Mouse (Mus musculus) neural tube, embryonic 13.5 days (tissue): ENCODE measurements around the gene Cntnap5b. TPM values are rescaled to one million over a fixed set of nuclear protein-coding genes. Genes with fewer than 3 reads are reported as not detected.
A peak's percentile ranks its signal among the peaks of the same experiment; 100 is the strongest.
"Not testable (repeated sequence)": the region's sequence is repeated elsewhere in the genome, so short reads cannot be mapped to it uniquely, and the experiment has no call there.

Experiments
- ATAC-seq: fragments of 200-750 bp; cut with Nextera tagmentation; 2 replicates; pipeline ENCODE4 v1.8.0; 2017; ENCODE audit warnings: low read depth, mild to moderate bottlenecking, moderate TSS enrichment, moderate library complexity
- H3K27ac ChIP-seq: fragments of 300-500 bp; sonication (generic); replicated peaks from 2 replicates; pipeline ENCODE4 v1.5.1; 2015; ENCODE audit warnings: moderate library complexity, mild to moderate bottlenecking, inconsistent platforms
- H3K27me3 ChIP-seq: fragments of 300-500 bp; sonication (generic); 2 replicates; pipeline ENCODE4 v1.6.1; 2015; ENCODE audit warnings: mild to moderate bottlenecking, inconsistent platforms
- H3K36me3 ChIP-seq: fragments of 300-500 bp; sonication (generic); 2 replicates; pipeline ENCODE4 v1.6.1; 2015; ENCODE audit warnings: mild to moderate bottlenecking, inconsistent platforms
- H3K4me1 ChIP-seq: fragments of 300-500 bp; sonication (generic); replicated peaks from 2 replicates; pipeline ENCODE4 v1.6.1; 2015; ENCODE audit warnings: inconsistent platforms
- H3K4me2 ChIP-seq: fragments of 300-500 bp; sonication (generic); 2 replicates; pipeline ENCODE4 v1.6.1; 2015; ENCODE audit warnings: inconsistent platforms, mild to moderate bottlenecking, moderate library complexity
- H3K4me3 ChIP-seq: fragments of 300-500 bp; sonication (generic); 2 replicates; pipeline ENCODE4 v1.5.1; 2015; ENCODE audit warnings: mild to moderate bottlenecking, inconsistent platforms
- H3K9ac ChIP-seq: fragments of 300-500 bp; sonication (generic); 2 replicates; pipeline ENCODE4 v1.6.1; 2015; ENCODE audit warnings: moderate library complexity, mild to moderate bottlenecking, inconsistent platforms
- H3K9me3 ChIP-seq: fragments of 300-500 bp; sonication (generic); 2 replicates; pipeline ENCODE4 v1.6.1; 2016; ENCODE audit warnings: inconsistent platforms
- WGBS: fragments of 180-500 bp; shearing (Covaris S2); methylation state at CpG from one replicate; pipeline ENCODE4 v1.1.7; 2015; 5-methylcytosine and 5-hydroxymethylcytosine counted together
- polyA plus RNA-seq: library from polyadenylated mRNA; unstranded; fragments of >200 nt; fragmentation: Nextera tagmentation; extraction: Ambion mirVana; gene quantifications from 2 replicates; pipeline ENCODE4 v1.2.1, GENCODE M21; 2015

Gene Cntnap5b
- polyA plus RNA-seq, 1 experiment from 2014 or later, result 1.9 TPM

GRCm38 (mm10) chr1:100001226-100001625 lies 228.7 kb downstream of the Cntnap5b start:
- not testable (repeated sequence) for H3K9me3 ChIP-seq, ATAC-seq, H3K27ac ChIP-seq

GRCm38 (mm10) chr1:100006021-100006745 lies 233.6 kb downstream of the Cntnap5b start:
- Histone ChIP-seq H3K36me3 (no peaks in the 10 kb centered on the region), H3K4me1 (no peaks in the 10 kb centered on the region), H3K9ac (no peak overlapping the region), H3K9me3 (no peaks in the 10 kb centered on the region), H3K4me2 (no peak overlapping the region), H3K27me3 (no peaks in the 10 kb centered on the region), H3K27ac (no peak overlapping the region), H3K4me3 (no peak overlapping the region)
- no peak for ATAC-seq
- 87% methylated on average over 5 of the region's 5 CpGs for WGBS

More at GRCm38 (mm10) chr1:100001226-100001625, 228.7 kb downstream of the Cntnap5b start:
- H3K4me3 ChIP-seq, H3K27me3 ChIP-seq, H3K4me2 ChIP-seq, H3K9ac ChIP-seq, H3K36me3 ChIP-seq, H3K4me1 ChIP-seq: not testable (repeated sequence)
- 86% methylated on average over 4 of the region's 4 CpGs for WGBS

GRCm38 (mm10) chr1:100041808-100042207 lies 269.2 kb downstream of the Cntnap5b start:
- Histone ChIP-seq H3K4me1 (no peaks in the 10 kb centered on the region), H3K4me3 (no peak overlapping the region), H3K36me3 (no peaks in the 10 kb centered on the region), H3K27ac (no peak overlapping the region), H3K27me3 (no peaks in the 10 kb centered on the region), H3K9ac (no peak overlapping the region), H3K4me2 (no peak overlapping the region), H3K9me3 (no peaks in the 10 kb centered on the region)
- ATAC-seq, result no peak
- WGBS, result 83% methylated on average over 2 of the region's 2 CpGs

- Histone ChIP-seq H3K9ac (no peak overlapping the region), H3K27me3 (no peaks in the 10 kb centered on the region), H3K4me1 (no peaks in the 10 kb centered on the region), H3K4me3 (no peak overlapping the region), H3K27ac (no peak overlapping the region), H3K4me2 (no peak overlapping the region), H3K36me3 (no peaks in the 10 kb centered on the region), H3K9me3 (no peaks in the 10 kb centered on the region)
- ATAC-seq, result no peak
- 76% methylated on average over 2 of the region's 2 CpGs for WGBS
Observed at GRCm38 (mm10) chr1:100079812-100080211, 307.2 kb downstream of the Cntnap5b start.

- Histone ChIP-seq H3K4me3 (no peak overlapping the region), H3K9me3 (no peaks in the 10 kb centered on the region), H3K27me3 (no peaks in the 10 kb centered on the region), H3K9ac (no peak overlapping the region), H3K36me3 (no peaks in the 10 kb centered on the region), H3K27ac (no peak overlapping the region), H3K4me1 (no peaks in the 10 kb centered on the region), H3K4me2 (no peak overlapping the region)
- ATAC-seq, result no peak
Observed at GRCm38 (mm10) chr1:100100516-100100915, 328.0 kb downstream of the Cntnap5b start.

- Histone ChIP-seq H3K9ac (no peak overlapping the region), H3K27ac (no peak overlapping the region), H3K4me3 (no peak overlapping the region), H3K9me3 (no peaks in the 10 kb centered on the region), H3K27me3 (no peaks in the 10 kb centered on the region), H3K4me1 (no peaks in the 10 kb centered on the region), H3K36me3 (no peaks in the 10 kb centered on the region), H3K4me2 (no peak overlapping the region)
- 77% methylated on average over 1 of the region's 1 CpGs for WGBS
- ATAC-seq, result no peak
Observed at GRCm38 (mm10) chr1:100101017-100101416, 328.5 kb downstream of the Cntnap5b start.

- no peak overlapping the region for H3K4me3 ChIP-seq
- H3K27ac ChIP-seq, result no peak overlapping the region
- no peak for ATAC-seq
- no peaks in the 10 kb centered on the region for H3K4me1 ChIP-seq
- H3K27me3 ChIP-seq, result no peaks in the 10 kb centered on the region
- no peak overlapping the region for H3K9ac ChIP-seq
- no peak overlapping the region for H3K4me2 ChIP-seq
- no peaks in the 10 kb centered on the region for H3K9me3 ChIP-seq
- H3K36me3 ChIP-seq, result no peaks in the 10 kb centered on the region
- 82% methylated on average over 2 of the region's 2 CpGs for WGBS
Observed at GRCm38 (mm10) chr1:100104343-100104742, 331.8 kb downstream of the Cntnap5b start.

- Histone ChIP-seq H3K4me3 (no peak overlapping the region), H3K9me3 (no peaks in the 10 kb centered on the region), H3K9ac (no peak overlapping the region), H3K4me2 (no peak overlapping the region), H3K36me3 (no peaks in the 10 kb centered on the region), H3K27ac (no peak overlapping the region), H3K4me1 (no peaks in the 10 kb centered on the region), H3K27me3 (no peaks in the 10 kb centered on the region)
- no peak for ATAC-seq
Observed at GRCm38 (mm10) chr1:100122410-100122935, 349.9 kb downstream of the Cntnap5b start.

- no peak overlapping the region for H3K9ac ChIP-seq
- H3K4me3 ChIP-seq, result no peak overlapping the region
- no peak overlapping the region for H3K27ac ChIP-seq
- no peaks in the 10 kb centered on the region for H3K36me3 ChIP-seq
- H3K4me2 ChIP-seq, result no peak overlapping the region
- 59% methylated on average over 2 of the region's 2 CpGs for WGBS
- ATAC-seq, result no peak
- no peaks in the 10 kb centered on the region for H3K27me3 ChIP-seq
- no peaks in the 10 kb centered on the region for H3K4me1 ChIP-seq
- H3K9me3 ChIP-seq, result no peaks in the 10 kb centered on the region
Observed at GRCm38 (mm10) chr1:100163588-100164357, 391.2 kb downstream of the Cntnap5b start.

GRCm38 (mm10) chr1:100171566-100171965 lies 399.0 kb downstream of the Cntnap5b start:
- Histone ChIP-seq H3K27ac (no peak overlapping the region), H3K9ac (no peak overlapping the region), H3K9me3 (no peaks in the 10 kb centered on the region), H3K27me3 (no peaks in the 10 kb centered on the region), H3K4me1 (no peaks in the 10 kb centered on the region), H3K4me2 (no peak overlapping the region), H3K4me3 (no peak overlapping the region), H3K36me3 (no peaks in the 10 kb centered on the region)
- no peak for ATAC-seq

- Histone ChIP-seq H3K4me2 (no peak overlapping the region), H3K9ac (no peak overlapping the region), H3K9me3 (no peaks in the 10 kb centered on the region), H3K27me3 (no peaks in the 10 kb centered on the region), H3K36me3 (no peaks in the 10 kb centered on the region), H3K27ac (no peak overlapping the region), H3K4me1 (no peaks in the 10 kb centered on the region), H3K4me3 (no peak overlapping the region)
- 80% methylated on average over 5 of the region's 5 CpGs for WGBS
- peak; percentile 92 for ATAC-seq
Observed at GRCm38 (mm10) chr1:100180050-100180449, 407.5 kb downstream of the Cntnap5b start.

- no peaks in the 10 kb centered on the region for H3K27me3 ChIP-seq
- H3K9me3 ChIP-seq, result no peaks in the 10 kb centered on the region
- no peak overlapping the region for H3K9ac ChIP-seq
- H3K4me1 ChIP-seq, result no peaks in the 10 kb centered on the region
- H3K4me3 ChIP-seq, result no peak overlapping the region
- H3K27ac ChIP-seq, result no peak overlapping the region
- WGBS, result 10% methylated on average over 6 of the region's 6 CpGs
- peak; percentile 84 for ATAC-seq
- no peaks in the 10 kb centered on the region for H3K36me3 ChIP-seq
- H3K4me2 ChIP-seq, result no peak overlapping the region
Observed at GRCm38 (mm10) chr1:100231980-100232608, 459.5 kb downstream of the Cntnap5b start.
